Mouse (Mus musculus): Measurements from ENCODE around the gene Zfp748.
A peak's percentile ranks its signal among the peaks of the same experiment; 100 is the strongest.

The Zfp748 gene

DNA sequence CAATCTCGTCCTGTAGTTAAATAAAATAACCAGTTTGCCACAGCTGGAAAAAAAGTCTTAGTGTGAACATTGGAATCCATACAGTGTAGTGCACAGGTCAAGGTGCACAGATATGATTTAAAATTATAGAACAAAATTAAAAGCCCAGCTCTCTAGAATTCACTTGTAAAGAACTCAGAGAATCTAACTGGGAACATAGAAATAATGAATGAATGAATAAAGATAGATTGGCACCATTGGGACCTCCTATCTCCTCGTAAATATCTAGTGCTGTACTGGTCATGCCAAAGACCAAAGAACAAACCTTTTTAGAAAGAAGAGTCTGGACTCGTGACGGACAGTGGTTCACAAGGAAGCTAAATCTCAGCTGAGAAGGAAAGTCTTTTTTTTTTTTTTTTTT is at the start of gene Zfp748:
TSS of gene Zfp748 (minus strand) at position 101 of the 400 bp plus-strand sequence.
- no peak for DNase-seq

GRCm38 (mm10) chr13:67572591-67573189 is 19.1 kb upstream of the Zfp748 start:
- no peak for DNase-seq

DNA sequence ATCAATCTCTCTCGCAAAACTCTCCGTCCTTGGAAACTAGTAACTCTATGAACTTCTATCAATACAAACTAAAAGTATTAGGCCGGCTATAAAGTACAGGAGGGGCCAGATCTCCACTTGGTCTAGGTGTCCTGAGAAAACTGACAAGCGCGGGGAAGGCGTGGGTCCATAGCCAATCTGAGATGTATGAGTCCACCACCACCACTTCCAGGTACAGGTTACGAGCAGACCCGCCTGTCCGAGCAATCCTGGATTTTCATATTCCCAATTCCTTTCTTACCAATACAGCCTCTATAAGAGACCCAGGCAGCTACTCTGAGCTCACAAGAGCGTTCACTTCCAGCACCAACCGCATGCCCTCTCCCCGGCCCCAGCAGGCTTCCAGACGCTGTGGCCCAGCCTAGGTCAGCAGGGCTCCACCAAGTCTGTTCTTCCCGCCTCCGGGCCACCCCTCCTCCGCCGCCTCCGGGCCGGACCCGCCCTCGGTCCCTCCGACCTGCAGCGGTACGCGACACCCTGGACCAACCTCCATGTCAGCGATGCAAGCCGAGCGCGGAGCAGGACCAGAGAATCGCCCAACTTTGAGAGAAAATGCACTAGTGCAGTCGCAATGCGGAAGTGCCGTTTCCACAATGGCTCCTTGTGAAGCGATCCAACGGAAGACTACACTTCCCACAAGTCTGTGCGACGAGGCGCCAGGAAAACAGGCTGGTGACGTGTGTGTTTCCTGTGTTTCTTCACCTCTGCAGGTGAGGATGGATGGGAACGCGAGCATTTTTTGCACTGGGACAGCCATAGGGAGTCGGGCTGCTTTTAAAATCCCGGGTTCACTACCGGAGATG is 904 bp downstream of the Zfp748 start:
- peak; percentile 92 for DNase-seq

GRCm38 (mm10) chr13:67545941-67546340 is 7.7 kb downstream of the Zfp748 start:
- no peak for DNase-seq

DNA sequence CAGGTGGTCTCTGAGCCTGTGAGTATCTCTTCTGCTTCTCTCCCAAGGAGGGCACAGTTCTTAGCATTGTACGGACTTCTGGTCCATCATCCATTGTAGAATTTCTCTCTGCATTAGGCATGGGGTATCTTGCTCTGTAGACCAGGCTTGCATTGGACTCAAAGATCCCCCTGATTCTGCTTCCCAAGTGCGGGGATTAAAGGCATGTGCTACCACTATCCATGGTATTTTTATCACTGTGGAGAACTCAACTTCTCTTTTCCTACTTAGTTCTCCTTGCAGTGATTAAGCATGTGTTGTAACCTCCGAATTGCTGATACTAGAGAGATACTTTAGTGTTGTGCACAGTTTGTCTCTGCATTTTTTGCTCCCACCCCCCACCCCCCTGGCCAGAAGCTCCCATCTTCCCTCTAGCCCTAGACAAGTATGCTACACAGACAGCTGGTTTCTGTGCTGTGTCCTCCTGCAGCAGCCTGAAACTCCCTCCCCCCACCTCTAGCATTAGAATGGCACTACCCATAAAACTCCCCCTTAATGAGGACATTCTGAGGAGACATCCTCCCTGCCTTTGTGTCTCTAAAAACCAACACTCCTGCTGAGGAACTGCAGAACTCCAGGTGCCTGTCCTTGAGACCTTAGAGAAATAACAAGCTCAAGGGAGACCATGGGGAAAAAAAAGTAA is 26.4 kb downstream of the Zfp748 start:
- DNase-seq = no peak

DNA sequence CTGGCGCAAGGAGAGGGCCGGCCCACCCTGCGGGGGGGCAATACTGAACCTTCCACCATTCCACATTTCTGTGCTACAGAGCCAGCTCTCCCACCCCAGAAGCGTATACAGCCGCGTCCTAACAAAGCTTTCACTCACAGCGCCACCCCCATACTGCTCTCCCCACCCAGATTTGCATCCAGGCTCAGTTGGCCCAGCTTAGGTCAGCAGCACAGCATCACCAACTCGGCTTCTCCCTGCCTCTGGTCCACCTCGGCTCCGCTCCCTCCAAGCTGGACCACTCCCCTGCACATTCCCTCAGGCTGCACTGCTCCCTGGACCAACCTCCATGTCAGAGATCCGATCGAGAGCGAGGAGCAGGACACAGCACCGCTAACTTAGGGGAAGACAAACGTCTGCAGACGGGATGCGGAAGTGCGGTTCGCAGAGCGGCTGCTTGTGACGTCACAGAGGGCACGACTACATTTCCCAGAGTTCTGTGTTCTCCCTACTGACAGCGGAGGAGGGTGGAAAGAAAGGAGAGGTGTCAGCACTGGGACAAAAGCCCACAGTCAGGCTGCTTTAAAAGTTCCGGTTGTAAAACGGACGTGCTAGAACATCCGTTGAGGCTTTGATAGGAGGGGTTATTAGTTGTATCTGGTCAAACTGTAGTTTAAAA is 27.7 kb downstream of the Zfp748 start, which contains the start of the genes Gm26965 and Zfp87:
TSS of gene Gm26965 (minus strand) at position 399 of the 658 bp plus-strand sequence.
TSS of gene Zfp87 (minus strand) at position 425 of the 658 bp plus-strand sequence.
- DNase-seq = peak; percentile 92

- DNase-seq = no peak
These were observed 52.7 kb downstream of the Zfp748 start for GRCm38 (mm10) chr13:67500908-67501307.

DNA sequence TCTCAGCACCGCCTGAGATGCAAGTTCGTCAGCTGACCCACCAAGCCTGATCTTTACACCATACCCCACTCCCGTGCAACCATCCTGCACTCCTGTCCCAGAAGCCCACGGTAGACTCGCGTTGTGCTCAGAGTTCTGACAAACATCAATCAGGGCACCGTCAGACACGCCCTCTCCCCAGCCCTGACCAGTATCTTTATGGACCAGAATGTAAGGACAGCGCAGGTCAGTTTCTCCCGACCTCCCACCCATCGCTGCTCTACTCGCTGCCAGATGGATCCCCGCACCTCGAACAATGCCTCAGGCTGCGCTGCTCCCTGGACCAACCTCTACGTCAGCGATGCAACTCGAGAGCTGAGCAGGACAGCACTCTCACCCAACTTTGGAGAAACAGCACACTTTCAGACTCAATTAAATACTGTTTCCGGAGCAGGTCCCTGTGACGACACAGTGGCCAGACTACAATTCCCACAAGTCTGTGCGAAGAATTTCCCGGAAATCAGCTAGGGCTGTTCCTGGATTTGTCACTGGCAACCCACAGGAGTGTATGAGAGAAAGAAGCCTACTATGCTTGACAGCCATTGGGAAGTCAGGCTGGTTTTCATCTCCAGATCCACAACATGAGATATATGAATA is 53.4 kb downstream of the Zfp748 start, which contains the start of gene Zfp58:
TSS of gene Zfp58 (minus strand) at position 472 of the 636 bp plus-strand sequence.
- peak; percentile 87 for DNase-seq

- no peak for DNase-seq
These were observed 58.0 kb downstream of the Zfp748 start for GRCm38 (mm10) chr13:67495631-67496030.

Measured in kidney, adult 18-20 months (tissue).